Mouse (Mus musculus): ENCODE measurements around the gene Plscr2. TPM values are rescaled to one million over a fixed set of nuclear protein-coding genes. Genes with fewer than 3 reads are reported as not detected.
A peak's percentile ranks its signal among the peaks of the same experiment; 100 is the strongest.

Gene Plscr2
- total RNA-seq, 2 experiments from 2014 or later: 0.48 to 3.9 TPM

GRCm38 (mm10) chr9:92272650-92273049, 2.8 kb upstream of the Plscr2 start:
- no peak for ATAC-seq (replicated peaks; ENCODE audit: low FRiP score, low TSS enrichment, poor library complexity, severe bottlenecking)

- ATAC-seq (replicated peaks; ENCODE audit: low FRiP score, low TSS enrichment, poor library complexity, severe bottlenecking): no peak
These were observed 2.1 kb upstream of the Plscr2 start for GRCm38 (mm10) chr9:92273271-92273670.

- peak; percentile 65 for ATAC-seq (replicated peaks; ENCODE audit: low FRiP score, low TSS enrichment, poor library complexity, severe bottlenecking)
These were observed 1.2 kb upstream of the Plscr2 start for GRCm38 (mm10) chr9:92273956-92274762.

GRCm38 (mm10) chr9:92276360-92276759, 958 bp downstream of the Plscr2 start:
- peak; percentile 82 for ATAC-seq (replicated peaks; ENCODE audit: low FRiP score, low TSS enrichment, poor library complexity, severe bottlenecking)

GRCm38 (mm10) chr9:92280048-92280447, 4.6 kb downstream of the Plscr2 start:
- no peak for ATAC-seq (replicated peaks; ENCODE audit: low FRiP score, low TSS enrichment, poor library complexity, severe bottlenecking)

- ATAC-seq (replicated peaks; ENCODE audit: low FRiP score, low TSS enrichment, poor library complexity, severe bottlenecking): no peak
These were observed 7.3 kb downstream of the Plscr2 start for GRCm38 (mm10) chr9:92282563-92283171.

GRCm38 (mm10) chr9:92289675-92290074, 14.3 kb downstream of the Plscr2 start:
- ATAC-seq (replicated peaks; ENCODE audit: low FRiP score, low TSS enrichment, poor library complexity, severe bottlenecking): peak; percentile 91

- no peak for ATAC-seq (replicated peaks; ENCODE audit: low FRiP score, low TSS enrichment, poor library complexity, severe bottlenecking)
These were observed 16.8 kb downstream of the Plscr2 start for GRCm38 (mm10) chr9:92292169-92292568.

- ATAC-seq (replicated peaks; ENCODE audit: low FRiP score, low TSS enrichment, poor library complexity, severe bottlenecking): no peak
These were observed 17.5 kb downstream of the Plscr2 start for GRCm38 (mm10) chr9:92292922-92293321.

- no peak for ATAC-seq (replicated peaks; ENCODE audit: low FRiP score, low TSS enrichment, poor library complexity, severe bottlenecking)
These were observed 18.5 kb downstream of the Plscr2 start for GRCm38 (mm10) chr9:92293560-92294548.

GRCm38 (mm10) chr9:92298288-92298687, 22.9 kb downstream of the Plscr2 start:
- no peak for ATAC-seq (replicated peaks; ENCODE audit: low FRiP score, low TSS enrichment, poor library complexity, severe bottlenecking)

GRCm38 (mm10) chr9:92301213-92301612, 25.8 kb downstream of the Plscr2 start:
- peak; percentile 65 for ATAC-seq (replicated peaks; ENCODE audit: low FRiP score, low TSS enrichment, poor library complexity, severe bottlenecking)

- no peak for ATAC-seq (replicated peaks; ENCODE audit: low FRiP score, low TSS enrichment, poor library complexity, severe bottlenecking)
These were observed 29.7 kb downstream of the Plscr2 start for GRCm38 (mm10) chr9:92305075-92305474.

GRCm38 (mm10) chr9:92305620-92306220, 30.3 kb downstream of the Plscr2 start:
- ATAC-seq (replicated peaks; ENCODE audit: low FRiP score, low TSS enrichment, poor library complexity, severe bottlenecking): no peak

- ATAC-seq (replicated peaks; ENCODE audit: low FRiP score, low TSS enrichment, poor library complexity, severe bottlenecking): no peak
These were observed 33.7 kb downstream of the Plscr2 start, which contains the start of gene 1700057G04Rik for GRCm38 (mm10) chr9:92309077-92309476. Gene 1700057G04Rik, plus strand, starts transcription at chr9:92309377.

GRCm38 (mm10) chr9:92316791-92317190, 41.4 kb downstream of the Plscr2 start:
- no peak for ATAC-seq (replicated peaks; ENCODE audit: low FRiP score, low TSS enrichment, poor library complexity, severe bottlenecking)

GRCm38 (mm10) chr9:92325936-92326335, 50.5 kb downstream of the Plscr2 start:
- ATAC-seq (replicated peaks; ENCODE audit: low FRiP score, low TSS enrichment, poor library complexity, severe bottlenecking): 0 out of 2 replicates have a peak, but pooled peaks have one; percentile 50

- ATAC-seq (replicated peaks; ENCODE audit: low FRiP score, low TSS enrichment, poor library complexity, severe bottlenecking): no peak
These were observed 51.4 kb downstream of the Plscr2 start for GRCm38 (mm10) chr9:92326813-92327212.

GRCm38 (mm10) chr9:92331383-92331782, 56.0 kb downstream of the Plscr2 start:
- no peak for ATAC-seq (replicated peaks; ENCODE audit: low FRiP score, low TSS enrichment, poor library complexity, severe bottlenecking)
